In genomic region chr12:73793216-73793615, GRCm38 (mm10) we compare ENCODE assay signal across 14 mouse cellular contexts.
DNase-seq lines count a peak whose midpoint lies in the region; ATAC-seq and TF ChIP-seq lines count a peak whose summit lies in the region.
"Had no signal": no experiment of that assay in that cellular context is flagged by ENCODE, and none has a peak within 500 bp of the region (broad histone marks: within the 10 kb centered on the region; RNA-seq: fewer than 3 reads in every experiment).

No protein-coding gene starts in this region.

- no peaks in the 10 kb centered on the region for H3K36me3 ChIP-seq in heart, embryonic 15.5 days
- H3K36me3 ChIP-seq in E14TG2a.4 (ENCODE audit: insufficient read depth, low read length) = no peaks in the 10 kb centered on the region
- no peaks in the 10 kb centered on the region for H3K36me3 ChIP-seq in kidney, embryonic 16.5 days (ENCODE audit: insufficient read depth, low read length)
- no peaks in the 10 kb centered on the region for H3K36me3 ChIP-seq in forebrain, embryonic 16.5 days (ENCODE audit: control insufficient read depth, insufficient read depth)
- H3K36me3 ChIP-seq: forebrain, embryonic 12.5 days; hindbrain, embryonic 13.5 days; intestine, embryonic 15.5 days; neural tube, embryonic 13.5 days had no signal

- no peaks in the 10 kb centered on the region for H3K27me3 ChIP-seq in heart, embryonic 15.5 days
- peaks cover 53% of the 10 kb centered on the region for H3K27me3 ChIP-seq in E14TG2a.4 (ENCODE audit: insufficient read depth, low read length)
- H3K27me3 ChIP-seq in kidney, embryonic 16.5 days (ENCODE audit: insufficient read depth, low read length) = no peaks in the 10 kb centered on the region
- no peaks in the 10 kb centered on the region for H3K27me3 ChIP-seq in forebrain, embryonic 16.5 days (replicated peaks; ENCODE audit: control insufficient read depth, insufficient read depth, low read length)
- H3K27me3 ChIP-seq: intestine, embryonic 15.5 days had no signal

- intact Hi-C loops in heart, postnatal 10 days (cut with DNase I) = no loop called here

- H3K9me3 ChIP-seq in heart, embryonic 15.5 days (replicated peaks) = no peaks in the 10 kb centered on the region
- H3K9me3 ChIP-seq in E14TG2a.4 (ENCODE audit: low read length) = no peaks in the 10 kb centered on the region
- no peaks in the 10 kb centered on the region for H3K9me3 ChIP-seq in kidney, embryonic 16.5 days (ENCODE audit: low read length)
- H3K9me3 ChIP-seq in forebrain, embryonic 16.5 days (ENCODE audit: control insufficient read depth, low read length) = no peaks in the 10 kb centered on the region
- H3K9me3 ChIP-seq: forebrain, embryonic 12.5 days; hindbrain, embryonic 13.5 days; intestine, embryonic 15.5 days; neural tube, embryonic 13.5 days had no signal

- H3K9ac ChIP-seq in heart, embryonic 15.5 days = no peak overlapping the region
- peak overlapping the region; percentile 25; the same call in 1 of the 2 replicates for H3K9ac ChIP-seq in kidney, embryonic 16.5 days (replicated peaks; ENCODE audit: low read length)
- H3K9ac ChIP-seq in forebrain, embryonic 16.5 days (replicated peaks; ENCODE audit: low read depth, low read length) = no peak overlapping the region

- no peak overlapping the region for H3K4me3 ChIP-seq in heart, embryonic 15.5 days
- peak overlapping the region; percentile 48 for H3K4me3 ChIP-seq in E14TG2a.4 (replicated peaks; ENCODE audit: low read length)
- no peak overlapping the region for H3K4me3 ChIP-seq in kidney, embryonic 16.5 days (ENCODE audit: low read length)
- no peak overlapping the region for H3K4me3 ChIP-seq in forebrain, embryonic 16.5 days (replicated peaks; ENCODE audit: low read length)
- H3K4me3 ChIP-seq: forebrain, embryonic 12.5 days; hindbrain, embryonic 13.5 days; intestine, embryonic 15.5 days; neural tube, embryonic 13.5 days had no signal

- H3K27ac ChIP-seq in heart, embryonic 15.5 days = peak overlapping the region; percentile 94
- H3K27ac ChIP-seq in kidney, embryonic 16.5 days (ENCODE audit: low read length) = peak overlapping the region; percentile 65
- no peak overlapping the region for H3K27ac ChIP-seq in forebrain, embryonic 16.5 days (ENCODE audit: low read length)
- H3K27ac ChIP-seq: forebrain, embryonic 12.5 days; neural tube, embryonic 13.5 days; stomach, postnatal 0 days had no signal

- peaks cover 66% of the 10 kb centered on the region for H3K4me1 ChIP-seq in heart, embryonic 15.5 days (replicated peaks)
- H3K4me1 ChIP-seq in E14TG2a.4 (replicated peaks; ENCODE audit: low read depth, low read length) = peaks cover 31% of the 10 kb centered on the region
- peaks cover 25% of the 10 kb centered on the region for H3K4me1 ChIP-seq in kidney, embryonic 16.5 days (ENCODE audit: insufficient read depth, low read length)
- H3K4me1 ChIP-seq in forebrain, embryonic 16.5 days (replicated peaks; ENCODE audit: control insufficient read depth, insufficient read depth, low read length) = peaks cover 14% of the 10 kb centered on the region

- no peak for TF ChIP-seq CTCF in E14TG2a.4 (conservative IDR thresholded peaks at IDR 0.05; ENCODE audit: low read length)

- H3K4me2 ChIP-seq in heart, embryonic 15.5 days = no peak overlapping the region
- H3K4me2 ChIP-seq in kidney, embryonic 16.5 days (replicated peaks; ENCODE audit: low read depth, low read length) = 0 out of 2 replicates have a peak overlapping the region, but pooled peaks have one; percentile 1
- no peak overlapping the region for H3K4me2 ChIP-seq in forebrain, embryonic 16.5 days (ENCODE audit: low read length)
- H3K4me2 ChIP-seq: forebrain, embryonic 12.5 days; intestine, embryonic 15.5 days had no signal

- no peak for ATAC-seq in heart, embryonic 15.5 days (replicated peaks; ENCODE audit: insufficient number of reproducible peaks, insufficient read depth, low FRiP score, low read depth)
- peak; percentile 5; the same call in 1 of the 2 replicates for ATAC-seq in kidney, embryonic 16.5 days (ENCODE audit: low FRiP score, low TSS enrichment)
- ATAC-seq in forebrain, embryonic 16.5 days = no peak

- WGBS in heart, embryonic 15.5 days = 71% methylated on average over 13 of the region's 13 CpGs
- 50% methylated on average over 13 of the region's 13 CpGs for whole genome bisulfite sequencing in kidney, embryonic 16.5 days
- 40% methylated on average over 13 of the region's 13 CpGs for WGBS in forebrain, embryonic 16.5 days

- DNase-seq in heart, postnatal 10 days = no peak
- peak; percentile 20 for DNase-seq in ES-CJ7 (ENCODE audit: low read depth, low spot score)
- no peak for DNase-seq in spleen, adult 18-20 months
- DNase-seq: adrenal gland, adult 2 months; lung, postnatal 14 days had no signal
